Mouse (Mus musculus) cerebellum, postnatal 4 days (tissue): ENCODE results near the gene Vmn1r34.
"Not testable (repeated sequence)": the region's sequence is repeated elsewhere in the genome, so short reads cannot be mapped to it uniquely, and the experiment has no call there.

Experiments
- DNase-seq, 2 experiments: peaks; one replicate each; pipeline ENCODE4 v3.0.0; 2022; ENCODE audit warnings: low spot score in 2 of 2, mixed read lengths in 1 of 2

Vmn1r34 gene

GRCm38 (mm10) chr6:66643779-66644178 lies at the start of gene Vmn1r34:
Gene Vmn1r34, minus strand, starts transcription at chr6:66643879.
- DNase-seq, result no peak

DNA sequence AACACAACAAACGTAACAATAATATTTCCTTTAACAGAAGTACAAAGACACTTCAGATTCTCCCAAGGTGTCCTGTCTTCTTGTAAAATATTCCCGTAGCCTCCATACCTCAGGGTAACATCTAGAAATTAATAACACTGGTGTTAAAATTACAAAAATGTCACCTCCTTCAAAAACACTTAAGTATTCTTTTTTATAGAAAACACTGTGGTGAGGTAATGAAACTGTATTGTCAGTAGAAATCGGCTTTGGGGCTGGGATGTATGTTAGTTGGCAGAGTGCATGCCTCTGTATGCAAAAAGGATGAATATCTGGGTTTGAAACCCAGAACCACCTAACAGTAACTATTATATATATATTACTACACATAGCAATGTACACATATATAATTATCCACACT lies 42.1 kb upstream of the Vmn1r34 start, which contains the start of gene Vmn1r35:
Gene Vmn1r35, minus strand, starts transcription at position 101 of the 400 bp plus-strand sequence.
- DNase-seq, result no peak

- DNase-seq, result not testable (repeated sequence)
These were observed 25.5 kb downstream of the Vmn1r34 start, which contains the start of gene Vmn1r33 for GRCm38 (mm10) chr6:66618182-66618581. Gene Vmn1r33, minus strand, starts transcription at chr6:66618282.

GRCm38 (mm10) chr6:66595804-66596203 lies 47.9 kb downstream of the Vmn1r34 start:
- no peak for DNase-seq
